Mouse (Mus musculus) hindlimb bud, embryonic 11.5 days (tissue): ENCODE measurements at regions not wholly inside any gene's neighbourhood (a gene's known extent, or its start where the extent isn't known, plus 50 kb on each side); places are given as distances from the start of the nearest gene placed in this dataset.

Experiments used
- DNase-seq: peaks from one replicate; pipeline ENCODE4 v3.0.0-alpha.2; 2012; ENCODE audit warnings: low read depth, low spot score; ENCODE audit errors: extremely low spot score

- DNase-seq = no peak
Observed at GRCm38 (mm10) chr16:78877941-78878340, 52.8 kb upstream of the Chodl start.

- DNase-seq = no peak
Observed at GRCm38 (mm10) chr16:78859006-78859405, 71.7 kb upstream of the Chodl start.

GRCm38 (mm10) chr16:78830957-78831356 lies 99.8 kb upstream of the Chodl start:
- DNase-seq = no peak

- DNase-seq = no peak
Observed at GRCm38 (mm10) chr16:78827739-78828138, 103.0 kb upstream of the Chodl start.

DNA sequence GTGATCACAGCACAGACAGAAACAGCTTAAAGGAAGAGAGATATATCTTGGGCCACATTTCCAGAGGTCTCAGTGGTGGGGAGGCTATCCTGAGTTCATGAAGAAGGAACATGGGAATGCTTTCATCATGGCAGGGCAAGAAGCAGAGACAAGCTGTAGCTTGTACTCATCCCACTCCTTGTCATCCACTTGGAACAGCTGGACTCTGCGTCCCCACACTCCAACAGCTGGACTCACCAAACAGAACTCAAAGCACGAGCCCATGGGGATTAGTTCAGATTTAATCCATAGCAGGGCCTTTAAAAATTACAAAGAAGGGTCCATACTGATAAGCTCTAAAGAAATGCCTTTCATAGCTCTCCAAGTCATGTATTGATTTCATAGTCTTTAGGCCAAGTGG lies 140.7 kb upstream of the Chodl start:
- no peak for DNase-seq

GRCm38 (mm10) chr16:78759226-78759625 lies 171.5 kb upstream of the Chodl start:
- DNase-seq = no peak

DNA sequence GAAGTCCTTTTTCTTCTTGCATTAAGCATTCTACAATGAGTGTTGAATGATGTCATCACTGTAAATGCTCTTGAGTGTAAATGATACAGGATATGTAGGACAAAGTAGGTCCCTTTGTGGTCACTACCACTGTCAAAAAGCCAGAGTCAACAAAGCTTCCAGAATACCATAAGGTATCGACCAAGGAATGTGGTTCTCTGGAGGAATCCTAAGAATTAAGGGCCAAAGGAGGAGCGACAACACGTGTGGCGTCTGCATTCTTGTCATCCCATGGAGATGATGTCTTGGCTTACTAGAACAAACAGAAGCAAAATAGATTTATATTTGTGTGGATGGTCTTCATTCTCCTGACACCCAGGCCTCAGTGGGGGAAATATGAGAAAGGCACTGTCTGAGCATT lies 161.4 kb upstream of the D16Ertd472e start:
- DNase-seq = no peak

DNA sequence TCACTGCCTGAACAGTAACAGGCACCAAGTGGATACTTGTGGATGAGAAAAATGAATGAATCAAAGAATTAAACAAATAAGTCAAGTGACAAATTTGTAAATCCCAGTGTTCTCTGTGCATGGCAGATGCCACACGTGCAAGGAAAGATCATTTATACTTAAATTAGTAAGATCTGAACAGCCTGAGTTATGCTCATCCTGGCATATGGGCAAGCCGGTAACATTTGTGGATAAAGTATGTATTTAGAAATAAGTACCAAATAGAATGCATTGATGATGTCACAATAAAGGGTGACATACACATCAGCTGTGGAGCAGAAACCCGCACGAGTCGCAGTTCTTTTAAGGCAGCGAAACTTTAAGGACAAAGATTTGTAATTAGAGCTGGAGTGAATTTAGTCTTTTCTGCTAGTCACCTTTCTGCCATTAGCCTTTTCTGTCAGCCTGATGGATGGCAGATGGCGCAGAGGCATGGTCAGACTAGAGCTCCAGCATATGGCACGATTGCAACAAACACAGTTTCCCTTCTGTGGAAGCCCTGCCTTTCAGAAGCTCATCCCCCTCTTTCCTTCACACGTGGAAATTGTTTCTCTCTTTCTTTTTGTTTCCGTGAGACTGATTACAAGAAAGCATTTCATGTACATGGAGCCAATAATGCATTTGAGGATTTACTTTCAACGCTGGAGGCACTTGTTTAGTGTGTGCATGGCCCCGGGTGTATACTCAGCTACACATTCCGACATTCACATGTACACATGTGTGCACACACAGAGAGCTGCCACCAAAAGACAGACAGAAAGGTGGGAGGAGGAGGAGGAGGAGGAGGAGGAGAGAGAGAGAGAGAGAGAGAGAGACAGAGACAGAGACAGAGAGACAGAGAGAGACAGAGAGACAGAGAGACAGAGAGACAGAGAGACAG lies 154.3 kb upstream of the D16Ertd472e start:
- no peak for DNase-seq

- no peak for DNase-seq
Observed at GRCm38 (mm10) chr16:78725541-78725940, 149.0 kb upstream of the D16Ertd472e start.

DNA sequence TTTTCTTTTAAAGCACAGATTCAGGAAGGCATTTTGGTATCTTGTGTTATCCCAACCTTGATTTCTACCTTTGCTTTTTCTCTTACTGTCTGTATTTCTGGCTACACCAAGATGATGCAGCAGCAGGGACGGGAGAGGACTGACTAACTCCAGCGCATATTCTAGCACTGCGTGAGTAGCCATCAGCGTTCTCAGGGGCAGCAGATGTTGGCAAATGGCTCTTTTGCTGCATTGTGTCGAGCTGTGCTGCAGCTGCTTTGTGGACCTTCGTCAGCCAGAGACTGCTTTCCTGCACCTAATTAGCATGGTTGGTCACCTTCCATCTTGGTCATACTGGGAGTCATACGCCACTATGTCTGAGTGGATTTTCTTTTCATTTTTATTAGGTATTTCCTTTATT lies 133.4 kb upstream of the D16Ertd472e start:
- DNase-seq = no peak

DNA sequence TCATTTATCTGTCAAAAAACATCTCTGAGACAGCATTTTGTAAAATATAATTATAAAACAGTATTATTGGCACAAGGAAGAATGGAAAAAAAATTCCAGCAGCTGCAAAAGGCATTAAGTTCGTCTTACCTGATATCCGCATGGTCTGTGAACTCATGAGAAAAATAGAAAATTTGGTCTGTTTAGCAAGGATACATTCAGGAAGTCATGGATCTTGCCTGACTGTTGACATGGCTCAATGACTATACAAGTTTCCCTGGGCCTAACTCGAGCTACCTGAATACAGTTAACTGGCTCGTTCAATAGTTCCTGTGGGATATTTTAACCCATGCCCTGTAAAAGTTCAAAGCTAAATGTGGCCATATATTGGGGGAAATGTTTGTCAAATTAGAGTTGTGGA lies 131.1 kb upstream of the D16Ertd472e start:
- no peak for DNase-seq

- no peak for DNase-seq
Observed at GRCm38 (mm10) chr16:78707165-78707564, 130.7 kb upstream of the D16Ertd472e start.

GRCm38 (mm10) chr16:78697514-78698209 lies 121.2 kb upstream of the D16Ertd472e start:
- no peak for DNase-seq

DNA sequence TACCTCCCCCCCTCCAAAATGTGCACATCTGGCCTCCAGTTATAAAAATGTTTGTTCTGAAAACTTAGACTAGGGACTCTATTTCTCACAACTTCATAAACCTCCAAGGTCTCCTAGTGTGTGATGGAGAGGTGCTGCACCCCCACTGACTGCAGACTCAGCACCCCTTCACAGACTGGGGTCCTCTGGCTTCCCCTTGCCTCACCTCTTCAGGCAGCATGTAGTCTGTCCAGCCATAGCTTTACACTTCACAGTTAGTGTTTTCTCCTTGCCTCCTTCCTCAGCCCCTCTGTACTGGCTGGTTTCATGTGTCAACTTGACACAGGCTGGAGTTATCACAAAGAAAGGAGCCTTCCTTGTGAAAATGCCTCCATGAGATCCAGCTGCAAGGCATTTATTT lies 111.7 kb upstream of the D16Ertd472e start:
- no peak for DNase-seq

DNA sequence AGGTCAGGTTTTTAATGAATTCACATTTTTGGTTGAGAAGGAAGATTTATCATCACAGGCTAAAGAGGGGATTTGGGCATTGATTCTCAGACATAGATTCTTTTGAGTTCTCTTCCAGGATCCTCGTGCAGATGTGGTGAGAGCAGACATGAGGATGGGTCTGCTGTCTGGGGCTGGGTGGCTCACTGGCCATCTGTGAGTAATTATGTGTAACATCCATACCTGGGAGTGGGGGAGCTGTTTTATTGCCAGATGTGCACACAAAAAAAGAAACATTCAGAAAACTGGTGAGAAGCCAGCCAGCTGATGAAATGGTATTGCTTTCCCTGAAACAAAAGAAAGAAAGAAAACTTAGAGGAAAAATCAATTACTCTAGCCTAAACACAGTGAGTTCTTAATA lies 108.7 kb upstream of the D16Ertd472e start:
- DNase-seq = no peak

- no peak for DNase-seq
Observed at GRCm38 (mm10) chr16:78684031-78684430, 107.5 kb upstream of the D16Ertd472e start.

GRCm38 (mm10) chr16:78661126-78661525 lies 84.6 kb upstream of the D16Ertd472e start:
- no peak for DNase-seq

- DNase-seq = no peak
Observed at GRCm38 (mm10) chr16:78644710-78645109, 68.2 kb upstream of the D16Ertd472e start.

GRCm38 (mm10) chr16:78641717-78642116 lies 65.2 kb upstream of the D16Ertd472e start:
- DNase-seq = peak; percentile 66

- DNase-seq = no peak
Observed at GRCm38 (mm10) chr16:78641205-78641604, 64.7 kb upstream of the D16Ertd472e start.

DNA sequence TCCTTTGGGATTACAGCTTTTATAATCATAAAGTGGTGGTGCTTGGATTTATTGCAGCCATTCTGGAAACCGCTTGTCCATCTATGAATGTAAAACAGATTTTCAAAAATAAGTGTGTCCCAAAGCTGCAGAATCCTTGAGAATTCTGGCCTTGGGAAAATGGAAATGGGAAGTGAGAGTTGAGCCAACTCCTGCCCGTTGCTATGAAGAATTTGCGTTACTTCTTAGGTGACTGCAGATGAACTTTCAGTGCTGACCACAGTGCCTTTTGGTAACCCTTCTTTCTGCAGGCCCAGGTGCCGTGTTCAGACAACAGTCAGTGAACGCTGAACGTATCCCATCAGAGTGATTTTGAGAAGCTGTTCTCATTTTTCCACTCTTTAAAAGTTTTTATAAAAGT lies 60.9 kb upstream of the D16Ertd472e start:
- no peak for DNase-seq

DNA sequence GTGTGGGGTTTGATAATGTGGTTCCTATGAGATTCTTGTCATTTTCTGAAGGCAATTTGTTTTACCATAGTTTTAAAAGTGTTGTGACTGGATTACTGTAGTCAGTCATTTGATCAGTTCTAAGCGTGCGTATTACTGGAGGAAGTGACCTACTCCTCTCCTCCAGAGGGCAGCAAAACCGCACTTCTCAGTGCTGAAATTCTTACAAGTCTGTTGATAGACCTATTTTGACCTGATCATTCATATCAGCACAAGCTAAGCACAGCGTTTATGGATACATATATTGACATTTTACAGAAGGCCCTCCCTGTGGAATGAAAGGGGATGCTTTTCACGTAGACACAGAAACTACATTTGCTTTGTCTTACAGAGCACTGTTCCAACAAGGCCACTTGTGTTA lies 60.5 kb upstream of the D16Ertd472e start:
- DNase-seq = no peak
